Mouse (Mus musculus) hindbrain, embryonic 14.5 days (tissue): ENCODE measurements around the gene Nob1. TPM values are rescaled to one million over a fixed set of nuclear protein-coding genes. Genes with fewer than 3 reads are reported as not detected.

Experiments
- ATAC-seq: fragments of 200-750 bp; cut with Nextera tagmentation; 2 replicates; pipeline ENCODE4 v1.8.0; 2017; ENCODE audit warnings: moderate number of reproducible peaks, mild to moderate bottlenecking, moderate TSS enrichment, moderate library complexity; ENCODE audit not compliant: low FRiP score
- DNase-seq: peaks from one replicate; pipeline ENCODE4 v3.0.0-alpha.2; 2015; ENCODE audit warnings: low spot score
- H3K27ac ChIP-seq: fragments of 300-500 bp; sonication (generic); 2 replicates; pipeline ENCODE4 v1.5.1; 2014; ENCODE audit warnings: mild to moderate bottlenecking, moderate library complexity
- H3K27me3 ChIP-seq: fragments of 300-500 bp; sonication (generic); 2 replicates; pipeline ENCODE4 v1.6.1; 2014; ENCODE audit warnings: mild to moderate bottlenecking, low read length, mixed read lengths; ENCODE audit not compliant: control insufficient read depth, insufficient read depth
- H3K36me3 ChIP-seq: fragments of 300-500 bp; sonication (generic); replicated peaks from 2 replicates; pipeline ENCODE4 v1.6.1; 2014; ENCODE audit not compliant: control insufficient read depth, insufficient read depth
- H3K4me1 ChIP-seq: fragments of 300-500 bp; sonication (generic); replicated peaks from 2 replicates; pipeline ENCODE4 v1.6.1; 2014; ENCODE audit warnings: antibody characterized with exemption, low read length, mixed read lengths; ENCODE audit not compliant: control insufficient read depth, insufficient read depth
- H3K4me2 ChIP-seq: fragments of 300-500 bp; sonication (generic); replicated peaks from 2 replicates; pipeline ENCODE4 v1.6.1; 2014; ENCODE audit warnings: mild to moderate bottlenecking, moderate library complexity
- H3K4me3 ChIP-seq: fragments of 300-500 bp; sonication (generic); replicated peaks from 2 replicates; pipeline ENCODE4 v1.5.1; 2014; ENCODE audit warnings: mild to moderate bottlenecking, low read length
- H3K9ac ChIP-seq: fragments of 300-500 bp; sonication (generic); 2 replicates; pipeline ENCODE4 v1.6.1; 2014
- H3K9me3 ChIP-seq: fragments of 300-500 bp; sonication (generic); 2 replicates; pipeline ENCODE4 v1.6.1; 2016; ENCODE audit warnings: low read length; ENCODE audit not compliant: control insufficient read depth
- WGBS: fragments of 180-500 bp; shearing (Covaris S2); extraction: QIAGEN DNeasy Blood & Tissue Kit; methylation state at CpG from one replicate; pipeline ENCODE4 v1.1.7; 2014; 5-methylcytosine and 5-hydroxymethylcytosine counted together
- polyA plus RNA-seq: library from polyadenylated mRNA; unstranded; fragments of >200 nt; fragmentation: Nextera tagmentation; extraction: Ambion mirVana; gene quantifications from 2 replicates; pipeline ENCODE4 v1.2.1, GENCODE M21; 2014

Gene Nob1
- polyA plus RNA-seq, 1 experiment from 2014 or later, result 46.4 TPM

- no peak overlapping the region for H3K9ac ChIP-seq
- no peak for DNase-seq
- no peak overlapping the region for H3K4me2 ChIP-seq
- H3K4me1 ChIP-seq, result peaks cover 16% of the 10 kb centered on the region
- no peaks in the 10 kb centered on the region for H3K9me3 ChIP-seq
- H3K4me3 ChIP-seq, result no peak overlapping the region
- WGBS, result 88% methylated on average over 3 of the region's 3 CpGs
- no peak for ATAC-seq
- H3K27me3 ChIP-seq, result no peaks in the 10 kb centered on the region
- H3K36me3 ChIP-seq, result no peaks in the 10 kb centered on the region
- no peak overlapping the region for H3K27ac ChIP-seq
Observed at GRCm38 (mm10) chr8:107439880-107440625, 15.2 kb upstream of the Nob1 start.

- no peak for ATAC-seq
Observed at GRCm38 (mm10) chr8:107437711-107438110, 12.9 kb upstream of the Nob1 start.

GRCm38 (mm10) chr8:107436841-107437421, 12.1 kb upstream of the Nob1 start:
- Histone ChIP-seq H3K27me3 (no peaks in the 10 kb centered on the region), H3K9me3 (no peaks in the 10 kb centered on the region), H3K27ac (peak overlapping the region; percentile 91), H3K4me1 (peaks cover 16% of the 10 kb centered on the region), H3K4me3 (peak overlapping the region; percentile 86), H3K36me3 (no peaks in the 10 kb centered on the region), H3K9ac (peak overlapping the region; percentile 89), H3K4me2 (peak overlapping the region; percentile 74)
- no peak for DNase-seq
- 10% methylated on average over 15 of the region's 16 CpGs for WGBS
- no peak; the same call in 1 of the 2 replicates for ATAC-seq

More at GRCm38 (mm10) chr8:107437711-107438110, 12.9 kb upstream of the Nob1 start:
- WGBS, result 66% methylated on average over 2 of the region's 2 CpGs
- Histone ChIP-seq H3K4me3 (no peak overlapping the region), H3K27me3 (no peaks in the 10 kb centered on the region), H3K27ac (no peak overlapping the region), H3K36me3 (no peaks in the 10 kb centered on the region), H3K9ac (no peak overlapping the region; the same call in 1 of the 2 replicates), H3K9me3 (no peaks in the 10 kb centered on the region), H3K4me1 (peaks cover 16% of the 10 kb centered on the region), H3K4me2 (peak overlapping the region; percentile 74; the same call in 1 of the 2 replicates)
- DNase-seq, result no peak

- WGBS, result under 1% methylated on average over 60 of the region's 81 CpGs
- Histone ChIP-seq H3K4me1 (peaks cover 16% of the 10 kb centered on the region), H3K9me3 (no peaks in the 10 kb centered on the region), H3K27ac (peak within 1 kb of the TSS; percentile 91), H3K27me3 (no peaks in the 10 kb centered on the region), H3K36me3 (no peaks in the 10 kb centered on the region), H3K9ac (peak within 1 kb of the TSS; percentile 89), H3K4me3 (peak within 1 kb of the TSS; percentile 86), H3K4me2 (peak within 1 kb of the TSS; percentile 74)
- ATAC-seq, result peak; percentile 94
- peak; percentile 80 for DNase-seq
Observed at GRCm38 (mm10) chr8:107435962-107436831, 11.3 kb upstream of the Nob1 start, which contains the start of gene Wwp2. Gene Wwp2 (plus strand): TSS chr8:107436365.

- no peaks in the 10 kb centered on the region for H3K9me3 ChIP-seq
- peaks cover 16% of the 10 kb centered on the region for H3K4me1 ChIP-seq
- peak overlapping the region; percentile 74 for H3K4me2 ChIP-seq
- peak overlapping the region; percentile 89; the same call in 1 of the 2 replicates for H3K9ac ChIP-seq
- no peaks in the 10 kb centered on the region for H3K27me3 ChIP-seq
- ATAC-seq, result no peak
- 36% methylated on average over 11 of the region's 11 CpGs for WGBS
- DNase-seq, result no peak
- H3K27ac ChIP-seq, result no peak overlapping the region
- peak overlapping the region; percentile 86 for H3K4me3 ChIP-seq
- H3K36me3 ChIP-seq, result no peaks in the 10 kb centered on the region
Observed at GRCm38 (mm10) chr8:107435421-107435961, 10.6 kb upstream of the Nob1 start.

GRCm38 (mm10) chr8:107430821-107431220, 6.0 kb upstream of the Nob1 start:
- H3K9me3 ChIP-seq, result no peaks in the 10 kb centered on the region
- no peak overlapping the region for H3K9ac ChIP-seq
- H3K27me3 ChIP-seq, result no peaks in the 10 kb centered on the region
- ATAC-seq (no peak), DNase-seq (no peak)
- peaks cover 5% of the 10 kb centered on the region for H3K4me1 ChIP-seq
- H3K4me3 ChIP-seq, result no peak overlapping the region
- no peak overlapping the region for H3K27ac ChIP-seq
- no peaks in the 10 kb centered on the region for H3K36me3 ChIP-seq
- H3K4me2 ChIP-seq, result no peak overlapping the region
- WGBS, result 89% methylated on average over 8 of the region's 8 CpGs

GRCm38 (mm10) chr8:107425230-107425597, 363 bp upstream of the Nob1 start:
- no peak for DNase-seq
- Histone ChIP-seq H3K27me3 (no peaks in the 10 kb centered on the region), H3K36me3 (peaks cover 24% of the 10 kb centered on the region), H3K9ac (no peak overlapping the region), H3K4me2 (peak overlapping the region; percentile 82; the same call in 1 of the 2 replicates), H3K27ac (no peak overlapping the region), H3K4me1 (peaks cover 14% of the 10 kb centered on the region), H3K4me3 (peak overlapping the region; percentile 59; the same call in 1 of the 2 replicates), H3K9me3 (no peaks in the 10 kb centered on the region)
- ATAC-seq, result no peak
- 50% methylated on average over 8 of the region's 8 CpGs for WGBS

- H3K9me3 ChIP-seq, result no peaks in the 10 kb centered on the region
- ATAC-seq, result 0 out of 2 replicates have a peak, but pooled peaks have one; percentile 23
- H3K27ac ChIP-seq, result peak overlapping the region; percentile 73
- peaks cover 14% of the 10 kb centered on the region for H3K4me1 ChIP-seq
- no peak for DNase-seq
- peak overlapping the region; percentile 59 for H3K4me3 ChIP-seq
- peak overlapping the region; percentile 82 for H3K4me2 ChIP-seq
- 34% methylated on average over 9 of the region's 9 CpGs for WGBS
- peak overlapping the region; percentile 74 for H3K9ac ChIP-seq
- no peaks in the 10 kb centered on the region for H3K27me3 ChIP-seq
- peaks cover 35% of the 10 kb centered on the region for H3K36me3 ChIP-seq
Observed at GRCm38 (mm10) chr8:107424176-107424575, 675 bp downstream of the Nob1 start.
